Mouse (Mus musculus): ENCODE data around the gene 1700067K01Rik. TPM values are rescaled to one million over a fixed set of nuclear protein-coding genes. Genes with fewer than 3 reads are reported as not detected.

The 1700067K01Rik gene
- total RNA-seq, 4 experiments from 2014 or later = 0.34 to 0.77 (median 0.48) TPM

- DNase-seq (ENCODE audit: low spot score in 2 of 2) = no peak
These were observed 45.2 kb downstream of the 1700067K01Rik start for GRCm38 (mm10) chr8:84046505-84046904.

GRCm38 (mm10) chr8:84048171-84048570 lies 46.9 kb downstream of the 1700067K01Rik start:
- DNase-seq (ENCODE audit: low spot score in 2 of 2) = no peak

- no peak for DNase-seq (ENCODE audit: low spot score in 2 of 2)
These were observed 51.4 kb downstream of the 1700067K01Rik start for GRCm38 (mm10) chr8:84052746-84053145.

- no peak for DNase-seq (ENCODE audit: low spot score in 2 of 2)
These were observed 51.9 kb downstream of the 1700067K01Rik start for GRCm38 (mm10) chr8:84053229-84053628.

Small RNA genes lying within 50 kb of the gene (microRNA-seq; reads per million reads assigned to microRNA genes)
- gene Mir1199 (0 to 3.4 reads per million in 2 experiments), gene Mir8111 (5.3 to 12.6 reads per million in 2 experiments)

Other genes with a start within 250 kb of the 1700067K01Rik start
- gene Adgrl1, start 101.4 kb upstream of the 1700067K01Rik start, total RNA-seq (2022) = 100 to 1,000 TPM; 330 to 370 (median 359) TPM
- gene Gm10644, start 46.3 kb upstream of the 1700067K01Rik start, total RNA-seq (2022) = under 1 TPM; 0.26 to 0.76 (median 0.34) TPM
- gene Asf1b, start 46.0 kb upstream of the 1700067K01Rik start, total RNA-seq (2022) = 1 to 10 TPM in 3 of 4 experiments, under 1 TPM in 1; 0.83 to 1.1 (median 1.0) TPM
- 100 to 1,000 TPM; 247 to 270 (median 264) TPM for gene Prkaca, start 28.5 kb upstream of the 1700067K01Rik start, total RNA-seq (2022)
- gene Samd1, start 3.8 kb upstream of the 1700067K01Rik start, total RNA-seq (2022) = 10 to 100 TPM; 43.5 to 53.7 (median 46.3) TPM
- 1 to 10 TPM in 3 of 4 experiments, under 1 TPM in 1; 0.37 to 2.6 (median 1.5) TPM for gene 2210011C24Rik, start 10.7 kb downstream of the 1700067K01Rik start, total RNA-seq (2022)
- gene Palm3, start 20.0 kb downstream of the 1700067K01Rik start, total RNA-seq (2022) = 1 to 10 TPM; 1.5 to 4.5 (median 2.3) TPM
- under 1 TPM; 0.36 to 0.57 (median 0.47) TPM for gene Il27ra, start 41.1 kb downstream of the 1700067K01Rik start, total RNA-seq (2022)
- gene Rln3, start 43.5 kb downstream of the 1700067K01Rik start, total RNA-seq (2022) = not detected
- 1 to 10 TPM; 4.1 to 4.6 (median 4.5) TPM for gene Gm10643, start 63.6 kb downstream of the 1700067K01Rik start, total RNA-seq (2022)
- 10 to 100 TPM; 19.5 to 26.3 (median 24.3) TPM for gene Rfx1, start 65.3 kb downstream of the 1700067K01Rik start, total RNA-seq (2022)
- 10 to 100 TPM; 17.0 to 19.8 (median 18.5) TPM for gene Dcaf15, start 103.3 kb downstream of the 1700067K01Rik start, total RNA-seq (2022)
- not detected for gene Podnl1, start 124.5 kb downstream of the 1700067K01Rik start, total RNA-seq (2022)
- 10 to 100 TPM; 44.3 to 52.9 (median 47.4) TPM for gene Cc2d1a, start 146.4 kb downstream of the 1700067K01Rik start, total RNA-seq (2022)
- gene 4930432K21Rik, start 146.5 kb downstream of the 1700067K01Rik start, total RNA-seq (2022) = 1 to 10 TPM; 2.8 to 3.2 (median 3.1) TPM
- 1 to 10 TPM; 2.8 to 3.8 (median 3.2) TPM for gene Nanos3, start 183.7 kb downstream of the 1700067K01Rik start, total RNA-seq (2022)
- 10 to 100 TPM; 12.9 to 13.8 (median 13.3) TPM for gene Zswim4, start 235.6 kb downstream of the 1700067K01Rik start, total RNA-seq (2022)
- 100 to 1,000 TPM in 2 of 4 experiments, 10 to 100 TPM in 2; 97.1 to 133 (median 108) TPM for gene D8Ertd738e, start 248.2 kb downstream of the 1700067K01Rik start, total RNA-seq (2022)

Measured in left cerebral cortex, adult 8-10 months (tissue).